Mouse (Mus musculus) kidney, postnatal 4 days (tissue): ENCODE results near the gene Btbd18.

Source experiments
- DNase-seq, 2 experiments: peaks; one replicate each; pipeline ENCODE4 v3.0.0; 2021; ENCODE audit warnings: mixed read lengths in 2 of 2

The Btbd18 gene

DNA sequence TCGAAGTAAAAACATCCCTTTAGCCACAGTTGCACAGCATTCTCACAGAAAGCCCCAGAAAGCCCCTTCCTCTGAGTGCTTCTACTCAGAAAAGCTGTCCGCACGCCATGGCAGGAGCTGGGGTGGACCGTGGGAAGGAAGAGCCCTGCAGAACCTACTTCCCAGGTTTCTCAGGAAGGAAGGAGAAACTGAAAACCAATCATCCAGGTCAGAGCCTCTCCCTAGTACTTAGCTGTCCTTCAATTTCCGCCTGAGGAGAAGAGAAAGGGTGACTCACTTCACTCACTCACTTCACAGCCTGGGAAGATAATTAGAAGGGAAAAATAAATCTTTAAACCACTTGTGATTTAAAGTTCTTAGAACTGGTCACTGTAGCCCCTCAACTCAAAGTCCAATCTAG, 45.5 kb downstream of the Btbd18 start:
- peak in 1 of 2 experiments; percentile 16 for DNase-seq

DNA sequence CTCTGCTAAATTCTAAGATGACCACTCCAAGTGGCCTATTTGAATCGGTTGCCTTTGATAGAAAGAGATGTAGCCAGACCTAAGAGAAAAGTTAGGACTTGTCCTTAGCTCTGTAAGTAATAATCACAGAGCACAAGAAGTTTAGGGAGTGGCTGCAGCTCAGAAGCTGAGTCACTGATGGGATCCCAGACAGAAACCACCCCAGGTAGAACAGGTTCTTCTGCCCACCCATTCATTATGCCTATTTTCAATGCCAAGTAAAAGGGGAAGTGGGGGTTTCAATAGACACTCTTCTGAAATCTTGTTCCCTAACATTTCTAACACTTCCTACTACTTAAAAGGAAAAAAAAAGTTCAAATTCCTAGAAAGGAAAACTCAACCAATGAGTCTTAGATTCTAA, 46.4 kb downstream of the Btbd18 start:
- DNase-seq = no peak

GRCm38 (mm10) chr2:84707523-84707922, 48.6 kb downstream of the Btbd18 start:
- DNase-seq = no peak

DNA sequence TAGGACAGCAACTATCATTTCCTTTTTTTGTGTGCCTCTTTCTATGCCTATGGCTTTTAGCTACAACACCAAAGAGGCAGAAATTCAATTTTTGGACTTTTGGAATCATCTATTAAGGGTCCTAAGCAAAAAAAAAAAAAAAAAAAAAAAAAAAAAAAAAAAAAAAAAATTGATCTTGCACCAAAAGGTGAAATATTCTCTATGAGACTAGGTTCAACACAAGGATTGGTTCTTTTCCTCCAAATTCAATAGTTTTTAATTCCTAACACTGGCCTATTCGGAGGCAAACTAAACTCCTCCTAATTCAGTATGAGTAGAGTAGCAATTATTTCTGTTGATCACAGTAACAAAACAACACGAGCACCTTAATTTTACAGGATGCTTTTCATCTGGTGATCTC, 53.0 kb downstream of the Btbd18 start:
- no peak for DNase-seq

DNA sequence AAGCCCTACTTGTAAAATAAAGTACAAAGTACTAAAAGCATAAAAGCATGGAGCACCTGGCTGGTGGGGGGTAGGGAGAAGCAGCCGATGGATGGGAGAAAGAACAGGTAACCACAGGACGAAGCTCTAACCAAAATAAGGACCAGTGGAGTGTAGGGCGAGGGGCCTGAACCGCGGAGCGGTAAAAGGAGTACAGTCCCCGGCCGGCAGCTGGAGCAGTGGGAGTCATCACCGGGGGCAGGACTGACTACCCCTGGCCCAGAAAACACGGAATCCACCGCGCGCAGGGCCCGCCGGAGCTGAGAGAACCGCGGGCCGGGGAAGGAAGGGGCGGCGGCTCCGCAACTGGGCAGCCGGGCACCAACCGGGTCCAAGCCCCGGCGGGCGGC, 55.5 kb downstream of the Btbd18 start:
- no peak for DNase-seq

GRCm38 (mm10) chr2:84714811-84715561, 56.1 kb downstream of the Btbd18 start, which contains the start of gene Zdhhc5:
Gene Zdhhc5 (minus strand): TSS chr2:84715180.
- DNase-seq = peak; percentile 99 to 100

GRCm38 (mm10) chr2:84715562-84716361, 56.9 kb downstream of the Btbd18 start:
- DNase-seq = peak; percentile 72 to 87

- no peak for DNase-seq
These were observed 57.8 kb downstream of the Btbd18 start for GRCm38 (mm10) chr2:84716423-84717355.

- DNase-seq = no peak
These were observed 58.5 kb downstream of the Btbd18 start for GRCm38 (mm10) chr2:84717357-84717756.
